Mouse (Mus musculus) neural tube, embryonic 15.5 days (tissue): ENCODE measurements around the gene Csgalnact2. TPM values are rescaled to one million over a fixed set of nuclear protein-coding genes. Genes with fewer than 3 reads are reported as not detected.

Source experiments
- ATAC-seq: fragments of 200-750 bp; cut with Nextera tagmentation; 2 replicates; pipeline ENCODE4 v1.8.0; 2017; ENCODE audit warnings: mild to moderate bottlenecking, moderate TSS enrichment, moderate library complexity; ENCODE audit not compliant: low FRiP score
- H3K27ac ChIP-seq: fragments of 300-500 bp; sonication (generic); replicated peaks from 2 replicates; pipeline ENCODE4 v1.5.1; 2015; ENCODE audit warnings: mild to moderate bottlenecking, inconsistent platforms
- H3K27me3 ChIP-seq: fragments of 300-500 bp; sonication (generic); replicated peaks from 2 replicates; pipeline ENCODE4 v1.6.1; 2015; ENCODE audit warnings: inconsistent platforms
- H3K36me3 ChIP-seq: fragments of 300-500 bp; sonication (generic); 2 replicates; pipeline ENCODE4 v1.6.1; 2015; ENCODE audit warnings: inconsistent platforms
- H3K4me1 ChIP-seq: fragments of 300-500 bp; sonication (generic); 2 replicates; pipeline ENCODE4 v1.6.1; 2015; ENCODE audit warnings: inconsistent platforms
- H3K4me2 ChIP-seq: fragments of 300-500 bp; sonication (generic); 2 replicates; pipeline ENCODE4 v1.6.1; 2015; ENCODE audit warnings: inconsistent platforms, mild to moderate bottlenecking, moderate library complexity
- H3K4me3 ChIP-seq: fragments of 300-500 bp; sonication (generic); replicated peaks from 2 replicates; pipeline ENCODE4 v1.5.1; 2015; ENCODE audit warnings: mild to moderate bottlenecking, inconsistent platforms
- H3K9ac ChIP-seq: fragments of 300-500 bp; sonication (generic); replicated peaks from 2 replicates; pipeline ENCODE4 v1.6.1; 2015; ENCODE audit warnings: mild to moderate bottlenecking, inconsistent platforms
- H3K9me3 ChIP-seq: fragments of 300-500 bp; sonication (generic); replicated peaks from 2 replicates; pipeline ENCODE4 v1.6.1; 2016; ENCODE audit warnings: inconsistent platforms
- WGBS: fragments of 180-500 bp; shearing (Covaris S2); methylation state at CpG from one replicate; pipeline ENCODE4 v1.1.7; 2015; ENCODE audit warnings: mixed read lengths; 5-methylcytosine and 5-hydroxymethylcytosine counted together
- polyA plus RNA-seq: library from polyadenylated mRNA; unstranded; fragments of >200 nt; fragmentation: Nextera tagmentation; extraction: Ambion mirVana; gene quantifications from 2 replicates; pipeline ENCODE4 v1.2.1, GENCODE M21; 2015

Gene Csgalnact2
- polyA plus RNA-seq, 1 experiment from 2014 or later: 10.7 TPM

DNA sequence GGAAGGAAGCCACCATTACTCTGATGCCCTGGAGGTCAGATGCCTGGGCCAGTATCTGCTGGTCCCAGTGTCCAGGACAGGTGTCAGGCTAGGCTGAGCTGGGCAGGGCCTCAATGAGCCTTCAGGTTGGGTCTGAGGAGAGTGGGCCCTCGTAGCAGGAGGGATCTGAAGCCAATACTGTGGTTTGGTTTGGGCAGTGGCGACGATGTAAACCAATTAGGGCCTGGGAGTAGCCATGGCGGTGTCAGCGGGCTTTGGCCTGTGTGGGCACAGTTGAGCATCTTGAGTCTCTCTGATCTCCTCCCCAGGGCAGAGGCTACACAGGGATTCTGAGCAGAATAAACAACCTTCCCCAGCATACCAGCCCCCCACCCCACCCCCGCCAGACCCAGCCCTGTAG, 55.3 kb downstream of the Csgalnact2 start:
- WGBS: 84% methylated on average over 6 of the region's 6 CpGs
- Histone ChIP-seq H3K4me2 (no peak overlapping the region), H3K27me3 (no peaks in the 10 kb centered on the region), H3K9ac (no peak overlapping the region), H3K27ac (no peak overlapping the region), H3K4me1 (0 out of 2 replicates have a peak, but pooled peaks cover 3% of the 10 kb centered on the region), H3K36me3 (peaks cover 3% of the 10 kb centered on the region; the same call in 1 of the 2 replicates), H3K4me3 (no peak overlapping the region), H3K9me3 (no peaks in the 10 kb centered on the region)
- no peak for ATAC-seq

GRCm38 (mm10) chr6:118082384-118082783, 56.6 kb downstream of the Csgalnact2 start:
- H3K9me3 ChIP-seq: no peaks in the 10 kb centered on the region
- H3K27ac ChIP-seq: no peak overlapping the region
- H3K4me1 ChIP-seq: 0 out of 2 replicates have a peak, but pooled peaks cover 3% of the 10 kb centered on the region
- no peaks in the 10 kb centered on the region for H3K27me3 ChIP-seq
- no peak for ATAC-seq
- H3K36me3 ChIP-seq: peaks cover 3% of the 10 kb centered on the region; the same call in 1 of the 2 replicates
- H3K4me3 ChIP-seq: no peak overlapping the region
- H3K9ac ChIP-seq: no peak overlapping the region
- WGBS: 79% methylated on average over 3 of the region's 3 CpGs
- no peak overlapping the region for H3K4me2 ChIP-seq

DNA sequence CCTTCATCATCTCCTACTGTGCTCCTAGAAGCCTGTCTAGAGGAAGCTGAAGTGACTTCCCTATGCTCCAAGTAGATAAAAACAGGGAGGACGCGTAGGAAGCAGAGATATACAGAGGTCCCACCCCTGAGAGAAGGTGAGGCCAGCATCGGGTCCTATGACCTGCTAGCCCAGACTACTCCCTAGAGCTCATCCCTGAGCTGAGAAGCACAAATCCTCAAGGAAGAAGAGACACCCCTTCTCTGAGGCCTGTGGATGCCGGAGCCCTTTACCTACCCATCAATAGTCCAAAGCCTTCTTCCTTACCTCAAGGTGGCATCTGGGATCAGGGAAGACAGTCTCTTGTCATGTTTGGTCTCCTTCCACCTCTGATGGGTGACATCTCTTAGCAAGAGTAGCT, 58.2 kb downstream of the Csgalnact2 start:
- Histone ChIP-seq H3K9ac (no peak overlapping the region), H3K27ac (no peak overlapping the region), H3K9me3 (no peaks in the 10 kb centered on the region), H3K4me2 (no peak overlapping the region), H3K36me3 (no peaks in the 10 kb centered on the region), H3K4me1 (peaks cover 14% of the 10 kb centered on the region; the same call in 1 of the 2 replicates), H3K27me3 (no peaks in the 10 kb centered on the region), H3K4me3 (no peak overlapping the region)
- no peak for ATAC-seq
- 96% methylated on average over 4 of the region's 4 CpGs for WGBS

GRCm38 (mm10) chr6:118079762-118080465, 59.0 kb downstream of the Csgalnact2 start:
- 52% methylated on average over 10 of the region's 10 CpGs for WGBS
- H3K4me1 ChIP-seq: peaks cover 14% of the 10 kb centered on the region; the same call in 1 of the 2 replicates
- no peaks in the 10 kb centered on the region for H3K9me3 ChIP-seq
- H3K36me3 ChIP-seq: no peaks in the 10 kb centered on the region
- no peaks in the 10 kb centered on the region for H3K27me3 ChIP-seq
- no peak overlapping the region for H3K27ac ChIP-seq
- H3K4me2 ChIP-seq: no peak overlapping the region
- no peak for ATAC-seq
- H3K9ac ChIP-seq: no peak overlapping the region; the same call in 1 of the 2 replicates
- no peak overlapping the region for H3K4me3 ChIP-seq

DNA sequence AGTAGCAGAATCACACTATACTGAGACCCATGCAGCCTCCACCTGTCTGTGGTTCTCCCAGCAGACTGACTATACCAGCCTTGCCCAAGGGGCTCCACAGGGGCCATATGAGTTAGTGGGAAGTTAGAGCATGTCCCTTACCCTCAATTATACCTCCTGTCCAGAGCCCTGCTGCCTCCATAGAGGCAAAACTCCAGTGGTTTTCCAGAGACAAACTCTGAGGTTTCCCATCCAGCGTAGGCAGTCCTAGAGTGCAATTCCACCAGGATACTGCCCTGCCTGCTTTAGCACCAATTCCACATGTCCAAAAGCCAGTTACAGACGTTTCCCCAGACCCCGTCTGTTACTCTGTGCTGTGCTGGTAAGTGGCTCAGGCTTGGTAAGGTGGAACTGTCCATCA, 59.6 kb downstream of the Csgalnact2 start:
- H3K36me3 ChIP-seq: no peaks in the 10 kb centered on the region
- peaks cover 17% of the 10 kb centered on the region for H3K4me1 ChIP-seq
- H3K9me3 ChIP-seq: no peaks in the 10 kb centered on the region
- H3K27me3 ChIP-seq: no peaks in the 10 kb centered on the region
- no peak overlapping the region for H3K4me2 ChIP-seq
- no peak overlapping the region for H3K27ac ChIP-seq
- ATAC-seq: no peak
- no peak overlapping the region for H3K9ac ChIP-seq
- 67% methylated on average over 3 of the region's 3 CpGs for WGBS
- no peak overlapping the region for H3K4me3 ChIP-seq

GRCm38 (mm10) chr6:118078751-118079150, 60.2 kb downstream of the Csgalnact2 start:
- 70% methylated on average over 10 of the region's 10 CpGs for WGBS
- Histone ChIP-seq H3K4me1 (peaks cover 22% of the 10 kb centered on the region), H3K9ac (no peak overlapping the region), H3K9me3 (no peaks in the 10 kb centered on the region), H3K27ac (no peak overlapping the region), H3K36me3 (no peaks in the 10 kb centered on the region), H3K27me3 (no peaks in the 10 kb centered on the region), H3K4me2 (no peak overlapping the region), H3K4me3 (no peak overlapping the region)
- ATAC-seq: no peak

- WGBS: 81% methylated on average over 7 of the region's 7 CpGs
- no peak overlapping the region for H3K4me2 ChIP-seq
- no peak for ATAC-seq
These were observed 61.5 kb downstream of the Csgalnact2 start for GRCm38 (mm10) chr6:118077421-118077820.

DNA sequence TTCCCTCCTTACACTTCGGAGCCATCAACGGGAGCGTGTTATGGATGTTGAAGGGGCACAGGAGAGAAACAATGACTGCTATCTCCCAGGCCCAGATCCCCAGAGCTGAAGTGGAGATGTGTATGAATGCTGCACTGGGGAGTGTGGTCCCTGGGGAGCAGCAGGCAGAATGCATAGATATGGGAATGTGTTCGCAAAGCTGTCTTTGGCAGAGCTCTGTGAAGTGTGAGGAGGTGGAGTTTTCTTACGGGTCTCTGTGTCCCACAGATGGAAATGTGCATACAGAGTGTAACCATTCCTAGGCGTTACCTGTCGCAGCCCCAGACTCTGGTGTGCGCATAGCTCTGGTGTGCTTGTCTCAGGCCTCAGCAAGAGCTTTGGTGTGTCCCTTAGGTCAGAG, 62.2 kb downstream of the Csgalnact2 start:
- Histone ChIP-seq H3K4me1 (peaks cover 22% of the 10 kb centered on the region), H3K36me3 (no peaks in the 10 kb centered on the region), H3K9me3 (no peaks in the 10 kb centered on the region), H3K27me3 (no peaks in the 10 kb centered on the region), H3K4me2 (no peak overlapping the region), H3K9ac (no peak overlapping the region), H3K27ac (no peak overlapping the region), H3K4me3 (no peak overlapping the region)
- 85% methylated on average over 8 of the region's 8 CpGs for WGBS
- no peak for ATAC-seq

More at GRCm38 (mm10) chr6:118077421-118077820, 61.5 kb downstream of the Csgalnact2 start:
- Histone ChIP-seq H3K36me3 (no peaks in the 10 kb centered on the region), H3K9me3 (no peaks in the 10 kb centered on the region), H3K4me3 (no peak overlapping the region), H3K27me3 (no peaks in the 10 kb centered on the region), H3K4me1 (peaks cover 22% of the 10 kb centered on the region), H3K9ac (no peak overlapping the region), H3K27ac (no peak overlapping the region)

DNA sequence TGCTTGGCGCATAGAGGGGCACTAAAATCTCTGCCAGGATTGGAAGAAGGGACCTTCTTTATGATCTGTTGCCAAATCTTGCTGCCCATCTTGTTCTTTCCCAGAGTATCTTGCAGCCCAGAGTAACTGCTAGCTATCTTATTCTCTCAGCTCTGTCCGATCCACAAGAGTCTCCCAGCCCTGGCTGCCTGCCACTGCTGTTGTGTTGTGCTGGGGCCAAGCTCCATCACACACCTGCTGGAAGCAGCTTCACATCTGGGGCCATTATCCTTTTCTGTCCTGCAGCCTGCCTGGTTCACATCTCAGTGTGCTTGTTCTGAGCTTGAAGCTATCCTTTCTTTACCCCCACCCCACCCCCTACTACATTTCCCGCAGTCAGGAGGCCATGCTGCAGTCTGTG, 62.7 kb downstream of the Csgalnact2 start:
- H3K4me3 ChIP-seq: no peak overlapping the region
- no peak overlapping the region for H3K4me2 ChIP-seq
- H3K27me3 ChIP-seq: no peaks in the 10 kb centered on the region
- no peak overlapping the region for H3K27ac ChIP-seq
- no peaks in the 10 kb centered on the region for H3K36me3 ChIP-seq
- ATAC-seq: no peak
- H3K4me1 ChIP-seq: peaks cover 22% of the 10 kb centered on the region
- 63% methylated on average over 3 of the region's 3 CpGs for WGBS
- no peaks in the 10 kb centered on the region for H3K9me3 ChIP-seq
- no peak overlapping the region for H3K9ac ChIP-seq

DNA sequence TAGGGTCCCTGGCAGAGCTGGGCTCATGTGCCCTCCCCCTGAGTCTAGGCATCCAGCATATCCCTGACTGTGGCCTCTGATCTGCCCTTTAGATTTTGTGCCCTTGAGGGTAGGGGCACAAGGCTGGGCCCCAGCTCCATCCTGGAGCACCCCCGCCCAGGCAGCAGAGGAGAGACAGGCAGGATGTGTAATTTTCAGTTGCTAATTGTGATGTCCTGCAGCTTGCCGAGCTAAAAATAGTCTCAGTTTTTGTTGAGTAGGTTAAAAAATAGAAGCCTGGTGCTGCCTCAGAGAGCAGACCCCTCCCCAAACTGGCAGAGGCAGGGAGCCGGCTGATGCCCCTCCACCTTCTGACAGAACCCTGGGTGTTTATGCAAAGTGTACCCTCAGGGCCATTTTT, 64.8 kb downstream of the Csgalnact2 start:
- H3K27me3 ChIP-seq: no peaks in the 10 kb centered on the region
- peaks cover 21% of the 10 kb centered on the region for H3K4me1 ChIP-seq
- H3K9me3 ChIP-seq: no peaks in the 10 kb centered on the region
- no peak overlapping the region for H3K4me2 ChIP-seq
- WGBS: 48% methylated on average over 3 of the region's 3 CpGs
- ATAC-seq: no peak
- no peak overlapping the region for H3K27ac ChIP-seq
- no peaks in the 10 kb centered on the region for H3K36me3 ChIP-seq
- no peak overlapping the region for H3K4me3 ChIP-seq
- H3K9ac ChIP-seq: no peak overlapping the region

DNA sequence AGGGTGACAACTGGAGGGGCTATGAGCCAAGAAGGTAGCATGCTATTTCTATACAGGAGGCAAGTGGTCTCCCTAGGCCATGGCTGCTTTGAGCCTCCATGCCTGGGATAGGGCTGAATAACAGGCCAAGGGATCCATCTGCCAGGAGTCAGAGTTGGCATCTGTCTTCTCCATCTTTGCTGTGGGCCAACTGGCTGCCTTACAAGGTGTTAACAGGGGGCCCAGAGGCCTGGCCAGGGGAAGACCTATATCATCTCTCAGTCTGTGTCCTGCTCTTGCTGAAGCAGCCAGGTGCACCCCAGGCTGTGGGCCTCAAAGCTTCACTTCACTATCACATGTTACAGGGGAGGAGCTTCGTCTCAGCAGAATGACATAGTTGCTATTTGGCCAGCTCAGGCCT, 66.8 kb downstream of the Csgalnact2 start:
- Histone ChIP-seq H3K9ac (no peak overlapping the region), H3K27ac (no peak overlapping the region), H3K4me1 (peaks cover 21% of the 10 kb centered on the region), H3K27me3 (no peaks in the 10 kb centered on the region; the same call in 1 of the 2 replicates), H3K4me2 (no peak overlapping the region), H3K36me3 (no peaks in the 10 kb centered on the region), H3K4me3 (no peak overlapping the region), H3K9me3 (no peaks in the 10 kb centered on the region)
- no peak for ATAC-seq
- WGBS: 86% methylated on average over 1 of the region's 1 CpGs

DNA sequence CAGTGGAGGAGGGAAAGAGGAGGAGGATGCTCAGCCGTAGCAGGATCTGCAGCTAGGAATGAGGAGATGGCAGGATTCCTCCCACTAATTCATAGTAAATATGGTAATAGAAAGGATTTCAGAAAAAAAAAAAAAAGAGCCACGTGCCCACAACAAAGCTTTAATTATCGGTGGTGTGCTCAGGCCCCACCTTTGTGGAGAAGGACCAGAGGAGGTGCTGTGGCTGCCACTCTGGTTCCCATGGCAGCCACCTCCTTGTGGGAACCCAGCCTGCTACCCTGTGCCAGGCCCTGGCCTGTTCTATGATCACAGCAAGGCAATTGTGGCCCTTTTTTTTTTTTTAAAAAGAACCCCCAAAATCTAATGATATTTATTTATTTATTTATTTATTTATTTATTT, 67.5 kb downstream of the Csgalnact2 start:
- no peaks in the 10 kb centered on the region for H3K9me3 ChIP-seq
- H3K9ac ChIP-seq: no peak overlapping the region
- H3K4me3 ChIP-seq: no peak overlapping the region

More for the DNA sequence above, 67.5 kb downstream of the Csgalnact2 start:
- no peaks in the 10 kb centered on the region; the same call in 1 of the 2 replicates for H3K27me3 ChIP-seq
- no peak overlapping the region for H3K4me2 ChIP-seq
- no peak overlapping the region for H3K27ac ChIP-seq
- 50% methylated on average over 3 of the region's 3 CpGs for WGBS
- ATAC-seq: no peak
- no peaks in the 10 kb centered on the region for H3K36me3 ChIP-seq
- peaks cover 24% of the 10 kb centered on the region for H3K4me1 ChIP-seq
